ENCODE assay signal across 9 mouse cellular contexts in genomic region chr6:115996171-115996851, GRCm38 (mm10). TPM values are rescaled to one million over a fixed set of nuclear protein-coding genes. Genes with fewer than 3 reads are reported as not detected.
DNase-seq lines count a peak whose midpoint lies in the region; ATAC-seq lines count a peak whose summit lies in the region.
"Had no signal": no experiment of that assay in that cellular context is flagged by ENCODE, and none has a peak within 500 bp of the region (broad histone marks: within the 10 kb centered on the region; RNA-seq: fewer than 3 reads in every experiment).

No protein-coding gene starts in this region.

- peak overlapping the region; percentile 88 for H3K27ac ChIP-seq in heart, embryonic 13.5 days (replicated peaks)

- H3K4me2 ChIP-seq in heart, embryonic 13.5 days: peak overlapping the region; percentile 76

- no peak for ATAC-seq in heart, embryonic 13.5 days (ENCODE audit: extremely low read depth, insufficient number of reproducible peaks, low FRiP score, low TSS enrichment)

- H3K9me3 ChIP-seq in heart, embryonic 13.5 days: peaks cover 10% of the 10 kb centered on the region

- no peaks in the 10 kb centered on the region for H3K36me3 ChIP-seq in heart, embryonic 13.5 days

- H3K4me1 ChIP-seq in heart, embryonic 13.5 days: peaks cover 68% of the 10 kb centered on the region

- H3K27me3 ChIP-seq in heart, embryonic 13.5 days (replicated peaks): peaks cover 29% of the 10 kb centered on the region

- intact Hi-C loops in left cerebral cortex, postnatal 4 days (cut with DNase I): loop anchor here (5.0 kb wide), 1 partner anchor 104 kb away; no protein-coding TSS in a partner anchor
- intact Hi-C loops in left cerebral cortex, postnatal 36 days (cut with DNase I): loop anchor here (5.0 kb wide), 1 partner anchor 144 kb away; the partner anchor contains the start of genes Ift122 and Mbd4

- DNase-seq in left cerebral cortex, postnatal 4 days: peak; percentile 46
- DNase-seq in left cerebral cortex, postnatal 36 days (ENCODE audit: low spot score in 2 of 2): no peak
- DNase-seq in adrenal gland, adult 8-10 months: peak; percentile 81
- DNase-seq in kidney, postnatal 4 days: peak; percentile 68 to 80
- peak; percentile 37 for DNase-seq in natural killer cell, adult 2 months (ENCODE audit: low spot score in 2 of 2)
- DNase-seq in left cerebral cortex, adult 8-10 months (ENCODE audit: low spot score in 2 of 2): no peak
- no peak for DNase-seq in spleen, postnatal 10 days (ENCODE audit: low spot score in 2 of 2)

- no peak overlapping the region for H3K4me3 ChIP-seq in heart, embryonic 13.5 days

- WGBS in heart, embryonic 13.5 days: 30% methylated on average over 6 of the region's 6 CpGs

- no peak overlapping the region for H3K9ac ChIP-seq in heart, embryonic 13.5 days

RNA-seq across cellular contexts. Expression of gene Plxnd1, which starts 1.5 kb away (rescaled TPM):
- 100 to 1,000 TPM; 167 to 181 TPM for total RNA-seq in left cerebral cortex, postnatal 4 days (2021)
- total RNA-seq in left cerebral cortex, postnatal 36 days (2021): 100 to 1,000 TPM; 115 to 121 TPM
- total RNA-seq in adrenal gland, adult 8-10 months (2022): 100 to 1,000 TPM; 176 to 243 (median 208) TPM
- polyA plus RNA-seq in heart, embryonic 13.5 days (2015; fragmentation: Nextera tagmentation; extraction: Ambion mirVana): 39.6 and 43.5 TPM in 2 replicates
- 100 to 1,000 TPM in 1 of 4 experiments, 10 to 100 TPM in 3; 91.7 to 106 (median 98.0) TPM for total RNA-seq in left cerebral cortex, adult 8-10 months (2022)

RNA-seq across cellular contexts. Expression of gene H1foo, which starts 51.6 kb away (rescaled TPM):
- total RNA-seq in left cerebral cortex, postnatal 4 days (2021): not detected
- not detected for total RNA-seq in left cerebral cortex, postnatal 36 days (2021)
- under 1 TPM in 1 of 4 experiments, not detected in 3; 0.40 TPM for total RNA-seq in adrenal gland, adult 8-10 months (2022)
- not detected in 2 replicates for polyA plus RNA-seq in heart, embryonic 13.5 days (2015; fragmentation: Nextera tagmentation; extraction: Ambion mirVana)
- not detected for total RNA-seq in left cerebral cortex, adult 8-10 months (2022)
- polyA plus RNA-seq: neural tube, embryonic 11.5 days had no signal

Comparison
In these comparisons a context has a peak if more than half of its experiments do, and no peak if none do; other contexts are left out.
1. DNase-seq: peak in left cerebral cortex, postnatal 4 days (single experiment), adrenal gland, adult 8-10 months (single experiment), kidney, postnatal 4 days (2 of 2) and natural killer cell, adult 2 months (2 of 2); none in left cerebral cortex, postnatal 36 days (0 of 2), left cerebral cortex, adult 8-10 months (0 of 2) and spleen, postnatal 10 days (0 of 2).